Mouse (Mus musculus): ENCODE measurements around the gene Adamts18.

DNA sequence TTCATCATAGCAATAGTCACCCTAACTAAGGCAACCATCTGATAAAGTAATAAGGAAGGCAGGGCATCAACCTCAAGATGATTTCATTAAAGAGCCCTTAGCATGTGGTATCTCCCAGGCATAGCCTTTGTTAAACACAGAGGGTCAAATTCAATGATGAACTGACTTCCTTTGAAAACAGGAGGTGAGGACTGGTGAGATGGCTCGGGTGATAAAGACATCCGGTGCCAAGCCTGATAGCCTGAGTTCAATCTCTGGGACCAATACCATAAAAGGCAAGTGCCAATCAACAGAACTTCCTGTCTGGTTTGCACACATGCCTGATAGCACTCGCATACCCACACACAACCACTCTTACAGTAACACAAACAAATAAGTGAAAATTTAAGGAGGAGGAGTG, 169.2 kb downstream of the Adamts18 start:
- no peak for TF ChIP-seq CTCF (IDR thresholded peaks at IDR 0.05; ENCODE audit: low read depth, low read length)
- TF ChIP-seq TAL1 (conservative IDR thresholded peaks at IDR 0.05; ENCODE audit: low read depth, low read length): no peak
- TF ChIP-seq POLR2AphosphoS5 (IDR thresholded peaks at IDR 0.05; ENCODE audit: insufficient replicate concordance, low read depth, low read length): no peak
- TF ChIP-seq GATA1 (IDR thresholded peaks at IDR 0.05; ENCODE audit: borderline replicate concordance, low read length): no peak
- no peak for TF ChIP-seq GATA2 (IDR thresholded peaks at IDR 0.05; ENCODE audit: borderline replicate concordance, low read depth, low read length)
